Mouse (Mus musculus) forebrain, embryonic 14.5 days (tissue): ENCODE measurements at regions not wholly inside any gene's neighbourhood (a gene's known extent, or its start where the extent isn't known, plus 50 kb on each side); places are given as distances from the start of the nearest gene placed in this dataset.

Source experiments
- ATAC-seq: fragments of 200-750 bp; cut with Nextera tagmentation; 2 replicates; pipeline ENCODE4 v1.8.0; 2017; ENCODE audit warnings: mild to moderate bottlenecking, moderate library complexity
- DNase-seq: peaks from one replicate; pipeline ENCODE4 v3.0.0-alpha.2; 2015; ENCODE audit warnings: low spot score
- H3K27ac ChIP-seq: fragments of 300-500 bp; sonication (generic); 2 replicates; pipeline ENCODE4 v1.5.1; 2014; ENCODE audit warnings: low read depth, mild to moderate bottlenecking, control low read depth, low read length, moderate library complexity
- H3K27me3 ChIP-seq: fragments of 300-500 bp; sonication (generic); replicated peaks from 2 replicates; pipeline ENCODE4 v1.6.1; 2014; ENCODE audit warnings: low read length, control low read depth, mixed read lengths; ENCODE audit not compliant: control insufficient read depth, insufficient read depth
- H3K36me3 ChIP-seq: fragments of 300-500 bp; sonication (generic); 2 replicates; pipeline ENCODE4 v1.6.1; 2014; ENCODE audit warnings: low read length, control low read depth; ENCODE audit not compliant: control insufficient read depth, insufficient read depth
- H3K4me1 ChIP-seq: fragments of 300-500 bp; sonication (generic); 2 replicates; pipeline ENCODE4 v1.6.1; 2014; ENCODE audit warnings: antibody characterized with exemption, low read length, control low read depth; ENCODE audit not compliant: control insufficient read depth, insufficient read depth
- H3K4me2 ChIP-seq: fragments of 300-500 bp; sonication (generic); 2 replicates; pipeline ENCODE4 v1.6.1; 2014; ENCODE audit warnings: mild to moderate bottlenecking, control low read depth, low read length
- H3K4me3 ChIP-seq: fragments of 300-500 bp; sonication (generic); 2 replicates; pipeline ENCODE4 v1.5.1; 2014; ENCODE audit warnings: low read depth, low read length, control low read depth
- H3K9ac ChIP-seq: fragments of 300-500 bp; sonication (generic); 2 replicates; pipeline ENCODE4 v1.6.1; 2014; ENCODE audit warnings: mild to moderate bottlenecking, low read length, control low read depth, moderate library complexity
- H3K9me3 ChIP-seq: fragments of 300-500 bp; sonication (generic); replicated peaks from 2 replicates; pipeline ENCODE4 v1.6.1; 2016; ENCODE audit warnings: low read length, control low read depth, mixed read lengths; ENCODE audit not compliant: control insufficient read depth
- WGBS: fragments of 180-500 bp; shearing (Covaris S2); extraction: QIAGEN DNeasy Blood & Tissue Kit; methylation state at CpG from one replicate; pipeline ENCODE4 v1.1.7; 2014; 5-methylcytosine and 5-hydroxymethylcytosine counted together

- Histone ChIP-seq H3K27me3 (no peaks in the 10 kb centered on the region), H3K4me2 (no peak overlapping the region), H3K36me3 (no peaks in the 10 kb centered on the region), H3K4me1 (no peaks in the 10 kb centered on the region), H3K4me3 (no peak overlapping the region), H3K9me3 (no peaks in the 10 kb centered on the region), H3K9ac (no peak overlapping the region), H3K27ac (no peak overlapping the region)
- 80% methylated on average over 2 of the region's 2 CpGs for WGBS
- DNase-seq (no peak), ATAC-seq (no peak)
Measured at GRCm38 (mm10) chr2:81538111-81538510, 514.9 kb upstream of the Zfp804a start.

GRCm38 (mm10) chr2:81549158-81549557 lies 503.9 kb upstream of the Zfp804a start:
- no peak for ATAC-seq
- 75% methylated on average over 2 of the region's 2 CpGs for WGBS
- Histone ChIP-seq H3K36me3 (no peaks in the 10 kb centered on the region), H3K9ac (no peak overlapping the region), H3K27me3 (no peaks in the 10 kb centered on the region), H3K4me2 (no peak overlapping the region), H3K4me1 (no peaks in the 10 kb centered on the region), H3K4me3 (no peak overlapping the region), H3K9me3 (no peaks in the 10 kb centered on the region), H3K27ac (no peak overlapping the region)
- DNase-seq: no peak

- Histone ChIP-seq H3K27me3 (no peaks in the 10 kb centered on the region), H3K36me3 (no peaks in the 10 kb centered on the region), H3K9ac (no peak overlapping the region), H3K4me1 (no peaks in the 10 kb centered on the region), H3K4me2 (no peak overlapping the region), H3K27ac (no peak overlapping the region), H3K9me3 (no peaks in the 10 kb centered on the region), H3K4me3 (no peak overlapping the region)
- peak; percentile 6 for DNase-seq
- 66% methylated on average over 3 of the region's 3 CpGs for WGBS
- no peak for ATAC-seq
Measured at GRCm38 (mm10) chr2:81582111-81582510, 470.9 kb upstream of the Zfp804a start.
